Mouse (Mus musculus) kidney, postnatal 25 days (tissue): ENCODE measurements around the gene Hnrnpab.

Experiments
- DNase-seq, 2 experiments: peaks; one replicate each; pipeline ENCODE4 v3.0.0; 2021; ENCODE audit warnings: mixed read lengths in 2 of 2

The Hnrnpab gene

GRCm38 (mm10) chr11:51555066-51555465 lies 51.6 kb downstream of the Hnrnpab start:
- no peak for DNase-seq

- no peak for DNase-seq
Observed at GRCm38 (mm10) chr11:51554590-51554989, 52.1 kb downstream of the Hnrnpab start.

GRCm38 (mm10) chr11:51552091-51552490 lies 54.6 kb downstream of the Hnrnpab start:
- no peak for DNase-seq

GRCm38 (mm10) chr11:51551253-51551652 lies 55.4 kb downstream of the Hnrnpab start:
- peak; percentile 24 to 63 for DNase-seq
